Mouse (Mus musculus): ENCODE measurements around the gene C77080. TPM values are rescaled to one million over a fixed set of nuclear protein-coding genes. Genes with fewer than 3 reads are reported as not detected.

Gene C77080
- polyA plus RNA-seq, 1 experiment from 2014 or later: 3.6 TPM

DNA sequence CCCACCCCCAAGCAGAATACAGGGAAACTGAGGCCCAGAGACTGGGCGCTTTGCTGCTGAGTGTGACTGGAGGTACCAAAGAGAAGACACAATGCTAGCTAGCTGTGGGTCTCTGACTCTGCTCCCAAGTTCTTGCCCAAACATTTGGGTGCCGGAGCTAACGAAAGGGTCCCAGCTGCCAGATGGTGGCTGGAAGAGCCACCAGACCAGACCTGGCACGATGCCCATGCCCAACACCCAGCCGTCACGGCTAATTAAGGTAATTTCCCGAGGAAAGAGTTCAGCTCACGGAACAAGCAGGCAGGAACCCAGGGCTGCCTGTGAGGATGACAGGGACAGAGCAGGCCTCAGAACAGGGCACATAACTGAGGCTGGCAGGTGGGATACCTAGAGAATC is 33.2 kb downstream of the C77080 start:
- peaks cover 28% of the 10 kb centered on the region for H3K4me1 ChIP-seq (ENCODE audit: control insufficient read depth, insufficient read depth, low read length)

DNA sequence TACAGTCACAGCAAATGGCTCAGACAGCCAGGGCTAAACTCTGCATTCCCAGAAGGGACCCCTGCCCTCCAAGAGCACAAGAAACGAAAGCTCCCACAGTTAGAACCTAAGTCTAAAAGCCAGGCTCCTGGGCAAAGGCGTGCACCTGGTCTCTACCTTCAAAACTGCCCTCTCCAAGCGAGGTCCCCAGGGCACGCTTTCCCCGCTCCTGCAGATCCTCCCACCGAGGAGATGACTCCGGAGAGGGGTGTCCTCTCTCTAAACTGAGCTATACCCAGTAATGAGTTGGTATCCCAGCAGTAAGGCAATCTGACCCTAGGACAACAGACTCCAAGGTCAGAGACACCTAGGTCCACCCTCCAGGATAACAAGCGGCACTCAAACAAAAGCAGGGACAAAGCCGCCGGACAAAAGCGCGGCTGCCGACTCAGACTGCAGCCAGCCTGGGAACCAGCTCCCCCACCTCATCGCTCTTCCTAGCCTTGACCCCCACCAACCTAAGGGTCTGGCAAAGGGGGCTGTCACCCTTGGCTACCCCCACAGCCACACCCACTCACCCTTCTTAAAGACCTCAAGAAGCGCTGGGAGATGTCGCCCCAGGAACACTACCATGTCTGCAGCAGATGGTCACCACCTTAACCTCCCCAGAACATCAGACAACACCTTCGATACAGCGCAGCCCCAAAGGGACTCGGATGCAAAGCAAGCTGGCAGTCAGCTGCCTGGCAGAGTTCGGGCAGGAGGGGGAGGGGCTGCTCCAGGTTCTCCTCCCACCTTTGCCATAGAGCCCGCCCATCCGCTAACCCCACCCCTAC is 33.8 kb downstream of the C77080 start:
- Histone ChIP-seq H3K4me3 (ENCODE audit: low read depth, low read length) (peak overlapping the region; percentile 35), H3K4me1 (ENCODE audit: control insufficient read depth, insufficient read depth, low read length) (peaks cover 28% of the 10 kb centered on the region), H3K4me2 (ENCODE audit: low read length) (peak overlapping the region; percentile 58), H3K36me3 (ENCODE audit: control insufficient read depth, insufficient read depth, low read length) (0 out of 2 replicates have a peak, but pooled peaks cover 9% of the 10 kb centered on the region), H3K27me3 (replicated peaks; ENCODE audit: control insufficient read depth, insufficient read depth, low read length) (no peaks in the 10 kb centered on the region), H3K9me3 (replicated peaks; ENCODE audit: control insufficient read depth, low read length) (no peaks in the 10 kb centered on the region), H3K9ac (ENCODE audit: low read length) (peak overlapping the region; percentile 67), H3K27ac (ENCODE audit: low read depth, low read length) (peak overlapping the region; percentile 75)
- WGBS: 8% methylated on average over 22 of the region's 22 CpGs
- ATAC-seq (peak; percentile 57), DNase-seq (ENCODE audit: low spot score) (peak; percentile 61)

More for the DNA sequence above, 33.2 kb downstream of the C77080 start:
- ATAC-seq: peak; percentile 45
- H3K27ac ChIP-seq (ENCODE audit: low read depth, low read length): peak overlapping the region; percentile 75
- H3K27me3 ChIP-seq (replicated peaks; ENCODE audit: control insufficient read depth, insufficient read depth, low read length): no peaks in the 10 kb centered on the region
- peak overlapping the region; percentile 58 for H3K4me2 ChIP-seq (ENCODE audit: low read length)
- peak; percentile 80 for DNase-seq (ENCODE audit: low spot score)
- peak overlapping the region; percentile 67 for H3K9ac ChIP-seq (ENCODE audit: low read length)
- no peaks in the 10 kb centered on the region for H3K9me3 ChIP-seq (replicated peaks; ENCODE audit: control insufficient read depth, low read length)
- peak overlapping the region; percentile 35 for H3K4me3 ChIP-seq (ENCODE audit: low read depth, low read length)
- H3K36me3 ChIP-seq (ENCODE audit: control insufficient read depth, insufficient read depth, low read length): 0 out of 2 replicates have a peak, but pooled peaks cover 7% of the 10 kb centered on the region
- WGBS: 10% methylated on average over 8 of the region's 8 CpGs

GRCm38 (mm10) chr4:129226441-129226963 is 34.7 kb downstream of the C77080 start:
- H3K4me3 ChIP-seq (ENCODE audit: low read depth, low read length): peak overlapping the region; percentile 35
- H3K4me2 ChIP-seq (ENCODE audit: low read length): peak overlapping the region; percentile 58
- WGBS: 16% methylated on average over 5 of the region's 5 CpGs
- H3K4me1 ChIP-seq (ENCODE audit: control insufficient read depth, insufficient read depth, low read length): peaks cover 28% of the 10 kb centered on the region
- peak; percentile 50 for DNase-seq (ENCODE audit: low spot score)
- H3K27me3 ChIP-seq (replicated peaks; ENCODE audit: control insufficient read depth, insufficient read depth, low read length): no peaks in the 10 kb centered on the region
- no peak overlapping the region for H3K27ac ChIP-seq (ENCODE audit: low read depth, low read length)
- peaks cover 18% of the 10 kb centered on the region for H3K36me3 ChIP-seq (ENCODE audit: control insufficient read depth, insufficient read depth, low read length)
- ATAC-seq: no peak; the same call in 1 of the 2 replicates
- H3K9ac ChIP-seq (ENCODE audit: low read length): peak overlapping the region; percentile 67
- no peaks in the 10 kb centered on the region for H3K9me3 ChIP-seq (replicated peaks; ENCODE audit: control insufficient read depth, low read length)

- Histone ChIP-seq H3K4me2 (ENCODE audit: low read length) (no peak overlapping the region), H3K4me3 (ENCODE audit: low read depth, low read length) (no peak overlapping the region), H3K36me3 (ENCODE audit: control insufficient read depth, insufficient read depth, low read length) (peaks cover 30% of the 10 kb centered on the region), H3K4me1 (ENCODE audit: control insufficient read depth, insufficient read depth, low read length) (peaks cover 28% of the 10 kb centered on the region), H3K9me3 (replicated peaks; ENCODE audit: control insufficient read depth, low read length) (no peaks in the 10 kb centered on the region), H3K27ac (ENCODE audit: low read depth, low read length) (no peak overlapping the region), H3K27me3 (replicated peaks; ENCODE audit: control insufficient read depth, insufficient read depth, low read length) (no peaks in the 10 kb centered on the region), H3K9ac (ENCODE audit: low read length) (no peak overlapping the region)
- no peak for DNase-seq (ENCODE audit: low spot score)
- over 99% methylated on average over 12 of the region's 12 CpGs for WGBS
- ATAC-seq: no peak
These were observed 35.9 kb downstream of the C77080 start for GRCm38 (mm10) chr4:129225315-129225714.

DNA sequence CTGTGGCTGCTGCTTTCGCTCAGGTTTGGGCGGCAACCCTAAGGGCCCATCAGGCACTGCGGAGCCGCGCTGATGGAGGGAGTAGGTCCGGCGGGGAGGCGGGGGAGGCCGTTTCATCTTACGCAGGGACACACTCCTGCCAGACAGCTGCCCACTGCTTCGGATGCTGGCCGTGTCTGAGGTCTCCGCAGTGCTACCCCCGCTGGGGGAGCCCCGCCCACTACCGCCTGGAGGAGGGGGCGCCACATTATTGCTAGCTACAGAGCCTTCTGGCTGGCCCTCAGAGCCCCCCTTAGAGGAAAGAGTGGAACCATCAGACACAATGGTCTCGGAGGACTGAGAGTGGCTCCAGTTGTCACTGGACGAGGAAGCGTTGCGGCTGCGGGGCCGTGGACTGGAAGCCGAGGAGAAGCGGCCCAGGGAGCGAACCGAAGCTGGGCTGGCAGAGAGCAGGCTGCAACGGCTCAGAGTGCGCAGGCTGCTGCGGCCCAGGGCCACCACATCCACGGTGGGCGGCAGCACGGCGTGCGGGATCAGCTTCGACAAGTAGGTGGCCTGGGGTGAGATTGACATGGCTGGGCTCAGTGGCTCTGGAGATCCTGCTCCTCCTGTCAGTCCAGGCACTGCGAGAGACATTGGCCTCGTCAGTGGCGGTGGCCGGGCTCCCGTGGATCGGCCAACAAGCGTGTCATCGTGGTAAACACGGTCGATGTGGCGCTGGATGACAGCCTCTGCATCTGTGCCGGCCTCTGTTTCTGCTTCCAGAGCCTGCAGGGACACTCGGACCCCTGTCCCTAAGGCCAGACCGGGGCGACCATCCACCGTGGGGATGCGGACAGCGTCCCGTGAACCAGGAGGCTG is 37.6 kb downstream of the C77080 start:
- Histone ChIP-seq H3K4me3 (ENCODE audit: low read depth, low read length) (peak overlapping the region; percentile 6; the same call in 1 of the 2 replicates), H3K4me1 (ENCODE audit: control insufficient read depth, insufficient read depth, low read length) (peaks cover 28% of the 10 kb centered on the region), H3K27ac (ENCODE audit: low read depth, low read length) (no peak overlapping the region), H3K27me3 (replicated peaks; ENCODE audit: control insufficient read depth, insufficient read depth, low read length) (no peaks in the 10 kb centered on the region), H3K36me3 (ENCODE audit: control insufficient read depth, insufficient read depth, low read length) (peaks cover 46% of the 10 kb centered on the region), H3K9me3 (replicated peaks; ENCODE audit: control insufficient read depth, low read length) (no peaks in the 10 kb centered on the region), H3K4me2 (ENCODE audit: low read length) (peak overlapping the region; percentile 50), H3K9ac (ENCODE audit: low read length) (peak overlapping the region; percentile 56)
- ATAC-seq (peak; percentile 15; the same call in 1 of the 2 replicates), DNase-seq (ENCODE audit: low spot score) (peak; percentile 32)
- WGBS: 34% methylated on average over 55 of the region's 55 CpGs

DNA sequence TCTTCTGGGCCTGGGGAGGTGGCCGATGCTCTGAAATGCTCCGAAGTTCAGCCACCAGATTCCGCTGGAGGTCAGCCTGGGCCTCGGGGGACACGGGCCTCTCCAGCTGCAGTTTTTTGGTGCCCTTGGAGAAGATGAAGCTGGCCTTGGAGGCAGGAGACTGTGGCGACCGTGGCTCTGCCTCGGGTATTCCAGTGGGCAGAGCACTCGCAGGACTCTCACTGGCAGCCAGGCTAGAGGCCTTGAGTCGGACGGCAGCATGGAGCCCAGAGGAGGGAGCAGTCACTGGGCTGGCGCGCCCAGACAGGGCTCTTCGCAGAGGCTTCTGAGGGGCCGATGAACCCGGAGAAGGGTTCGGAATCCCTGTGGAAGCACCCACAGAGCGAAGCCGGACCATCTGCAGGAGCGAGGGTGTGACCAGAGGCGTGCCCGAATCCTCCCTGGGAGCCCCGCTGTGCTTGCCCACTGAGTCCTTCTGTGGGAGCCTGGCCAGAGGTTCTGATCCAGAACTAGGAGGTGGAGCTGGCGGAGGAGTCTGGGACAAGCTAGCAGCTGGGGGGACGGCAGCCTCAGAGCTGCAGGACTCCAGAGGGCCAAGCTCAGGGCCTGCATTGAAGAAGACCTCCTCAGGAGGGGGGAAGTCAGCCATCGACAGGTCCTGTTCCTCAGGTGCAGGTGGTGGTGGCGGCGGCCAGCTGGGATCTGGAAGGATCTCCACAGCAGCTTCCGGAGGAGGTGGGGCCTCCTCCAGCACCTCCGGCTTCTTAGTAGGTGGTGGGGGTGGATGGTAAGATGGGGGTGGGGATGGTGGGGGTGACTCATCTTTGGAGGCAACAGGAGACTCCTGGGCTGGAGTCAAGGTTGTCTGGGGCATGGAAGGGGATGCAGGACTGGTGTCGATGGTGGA is 38.9 kb downstream of the C77080 start:
- H3K36me3 ChIP-seq (ENCODE audit: control insufficient read depth, insufficient read depth, low read length): peaks cover 60% of the 10 kb centered on the region
- DNase-seq (ENCODE audit: low spot score) (no peak), ATAC-seq (no peak)
- peaks cover 19% of the 10 kb centered on the region for H3K4me1 ChIP-seq (ENCODE audit: control insufficient read depth, insufficient read depth, low read length)
- no peaks in the 10 kb centered on the region for H3K9me3 ChIP-seq (replicated peaks; ENCODE audit: control insufficient read depth, low read length)
- H3K9ac ChIP-seq (ENCODE audit: low read length): no peak overlapping the region
- no peak overlapping the region for H3K4me2 ChIP-seq (ENCODE audit: low read length)
- H3K27me3 ChIP-seq (replicated peaks; ENCODE audit: control insufficient read depth, insufficient read depth, low read length): no peaks in the 10 kb centered on the region
- no peak overlapping the region for H3K4me3 ChIP-seq (ENCODE audit: low read depth, low read length)
- WGBS: 77% methylated on average over 31 of the region's 31 CpGs
- no peak overlapping the region for H3K27ac ChIP-seq (ENCODE audit: low read depth, low read length)

DNA sequence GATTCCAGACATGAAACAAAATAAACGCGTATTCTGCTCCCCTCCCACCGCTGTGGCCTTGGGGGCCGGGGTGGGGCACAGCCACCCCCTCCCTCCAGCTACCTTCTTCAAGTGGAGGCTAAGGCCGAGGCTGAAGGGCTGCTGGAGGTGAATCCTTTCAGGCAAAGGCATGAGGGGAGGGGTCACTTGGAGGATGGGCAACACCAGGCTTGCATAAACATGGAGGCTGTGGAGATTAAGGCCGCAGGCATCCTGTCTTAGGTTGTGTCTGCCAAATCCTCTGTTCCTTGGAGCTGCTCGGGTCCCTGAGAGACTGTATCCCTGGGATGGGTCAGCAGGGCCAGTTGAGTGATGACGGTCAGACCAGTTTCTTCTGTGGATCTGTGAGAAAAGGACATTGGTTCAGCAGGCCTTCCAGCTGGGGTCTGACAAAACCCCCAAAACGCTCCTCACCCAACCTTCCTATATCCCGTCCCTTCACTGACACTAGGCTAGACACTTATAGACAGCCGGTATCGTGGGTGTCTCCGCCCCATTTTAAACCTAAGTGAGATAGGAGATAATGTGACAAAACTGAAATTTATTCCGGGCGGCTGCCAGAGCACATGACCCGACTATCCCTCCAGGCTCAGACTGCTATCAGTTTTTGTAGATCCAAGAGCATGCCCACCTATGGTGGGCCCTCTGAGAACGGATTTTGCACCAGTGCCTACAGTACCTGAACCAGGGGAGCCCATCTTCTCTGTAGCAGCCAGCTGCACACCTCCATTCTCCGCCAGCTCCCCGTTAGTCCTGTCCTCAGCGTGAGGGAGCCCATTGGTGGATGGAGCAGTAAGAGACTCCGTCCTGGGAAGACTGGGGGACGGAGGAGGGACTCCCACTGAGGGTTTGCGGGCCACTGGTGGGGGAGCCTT is 39.9 kb downstream of the C77080 start:
- no peak overlapping the region for H3K9ac ChIP-seq (ENCODE audit: low read length)
- no peaks in the 10 kb centered on the region for H3K27me3 ChIP-seq (replicated peaks; ENCODE audit: control insufficient read depth, insufficient read depth, low read length)
- H3K4me1 ChIP-seq (ENCODE audit: control insufficient read depth, insufficient read depth, low read length): peaks cover 10% of the 10 kb centered on the region
- ATAC-seq (no peak), DNase-seq (ENCODE audit: low spot score) (no peak)
- peaks cover 69% of the 10 kb centered on the region for H3K36me3 ChIP-seq (ENCODE audit: control insufficient read depth, insufficient read depth, low read length)
- H3K9me3 ChIP-seq (replicated peaks; ENCODE audit: control insufficient read depth, low read length): no peaks in the 10 kb centered on the region
- 79% methylated on average over 23 of the region's 23 CpGs for WGBS
- no peak overlapping the region for H3K4me3 ChIP-seq (ENCODE audit: low read depth, low read length)
- no peak overlapping the region for H3K27ac ChIP-seq (ENCODE audit: low read depth, low read length)
- H3K4me2 ChIP-seq (ENCODE audit: low read length): no peak overlapping the region

Measured in forebrain, embryonic 14.5 days (tissue).